Mouse (Mus musculus) kidney, adult 10 weeks (tissue): ENCODE measurements around the gene Shd. TPM values are rescaled to one million over a fixed set of nuclear protein-coding genes. Genes with fewer than 3 reads are reported as not detected.

ENCODE experiments used
- polyA plus RNA-seq: library from polyadenylated mRNA; stranded (reverse); fragments of 350-450 nt; fragmentation: Illumina TruSeq; extraction: RNeasy Lipid Tissue Mini Kit (QIAGEN cat#74804); gene quantifications from one replicate; pipeline ENCODE4 v1.2.3, GENCODE M21; 2014; ENCODE audit warnings: low read depth, low replicate concordance

Shd gene
- polyA plus RNA-seq: not detected

DNA sequence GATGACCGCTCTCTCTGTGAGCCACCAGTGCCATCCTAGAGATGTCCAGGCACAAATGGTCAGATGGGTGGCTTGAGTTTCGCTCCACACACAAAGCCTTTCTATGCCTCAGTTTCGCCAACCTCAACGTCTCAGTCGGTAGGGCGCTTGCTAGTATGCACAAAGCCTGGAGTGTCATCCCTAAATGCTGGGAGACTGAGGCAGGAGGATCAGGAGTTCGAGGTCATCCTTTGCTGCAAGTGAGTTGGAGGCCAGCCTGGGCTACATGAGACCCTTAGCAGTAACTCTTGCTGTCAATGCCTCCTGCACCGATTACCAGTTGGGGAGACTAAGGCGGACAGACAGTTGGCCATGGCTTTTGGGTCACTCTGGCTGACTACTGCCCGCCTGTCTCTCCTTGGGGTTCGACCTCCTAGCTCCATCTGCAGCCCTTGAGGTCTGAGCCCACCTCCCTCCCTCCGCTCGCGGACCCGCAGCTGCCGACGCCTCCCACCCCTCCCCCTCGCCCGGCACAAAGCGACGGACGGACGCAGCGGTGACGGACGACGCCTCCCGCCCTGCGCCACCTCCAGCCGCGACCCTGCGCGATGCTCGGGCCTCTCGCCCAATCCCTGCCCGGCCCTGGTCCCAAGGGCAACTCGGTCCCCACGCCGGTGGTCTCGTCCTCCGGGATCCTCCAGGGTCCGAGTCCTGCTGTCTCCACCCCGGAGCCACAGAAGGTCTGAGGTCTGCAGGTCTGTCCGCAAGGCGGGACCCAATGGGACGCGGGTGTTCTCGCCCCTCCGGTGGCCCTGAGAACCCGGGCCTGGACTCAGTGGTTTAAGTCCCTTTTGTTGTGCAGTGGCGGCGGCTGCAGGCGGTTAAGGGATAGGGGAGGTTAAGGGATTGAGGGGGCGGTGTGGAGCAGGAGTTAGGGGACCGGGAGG lies at the start of gene Shd:
Shd (plus strand) TSS at position 502 of the 926 bp plus-strand sequence.

DNA sequence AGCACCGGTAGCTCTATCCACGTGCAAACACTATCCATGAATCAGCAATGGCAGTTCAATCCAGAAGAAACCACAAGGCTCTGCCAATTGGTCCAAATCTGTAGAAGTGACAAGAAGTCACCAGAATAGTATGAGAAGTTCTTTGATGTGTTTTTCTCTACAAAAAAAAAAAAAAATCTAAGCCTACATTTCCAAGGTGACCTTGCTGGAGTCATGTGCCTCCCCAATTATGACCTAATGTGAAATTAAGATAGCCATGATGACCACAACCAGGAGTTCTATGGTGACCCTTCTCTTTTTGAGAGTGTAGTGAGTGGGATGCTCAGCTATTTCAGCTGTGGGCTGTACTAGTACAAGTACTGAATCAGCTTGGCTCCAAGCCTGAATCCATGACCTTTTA lies 20.9 kb upstream of the Shd start, which contains the start of gene Zfp119b:
Zfp119b (minus strand) TSS at position 101 of the 400 bp plus-strand sequence.

DNA sequence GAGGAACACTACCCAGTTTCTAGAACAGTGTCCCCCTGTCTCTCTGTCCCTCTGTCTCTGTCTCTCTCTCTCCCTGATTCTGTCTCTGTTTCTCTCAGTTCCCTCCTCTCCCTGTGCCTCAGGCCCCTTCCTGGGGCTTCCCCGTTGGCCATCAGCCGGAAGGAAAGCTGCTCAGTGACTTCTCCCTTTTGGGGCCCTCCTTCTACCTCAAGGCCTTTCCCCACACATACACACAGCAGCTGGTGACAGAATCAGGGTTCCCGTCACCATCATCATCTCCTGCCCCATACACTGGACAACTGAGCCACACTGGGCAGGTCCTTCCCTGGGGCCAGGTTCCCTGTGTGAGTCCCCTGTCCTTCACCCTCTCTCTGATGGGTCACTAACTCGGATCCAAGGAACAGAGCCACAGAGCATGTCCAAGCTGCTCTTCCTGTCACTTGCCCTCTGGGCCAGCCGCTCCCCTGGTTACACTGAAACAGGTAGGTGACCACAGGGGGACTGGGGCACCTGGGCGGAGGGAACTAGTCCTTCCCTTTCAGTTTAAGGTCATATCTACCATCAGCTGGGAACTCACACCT lies 17.7 kb upstream of the Shd start, which contains the start of gene Ebi3:
Ebi3 (plus strand) TSS at position 194 of the 581 bp plus-strand sequence.

DNA sequence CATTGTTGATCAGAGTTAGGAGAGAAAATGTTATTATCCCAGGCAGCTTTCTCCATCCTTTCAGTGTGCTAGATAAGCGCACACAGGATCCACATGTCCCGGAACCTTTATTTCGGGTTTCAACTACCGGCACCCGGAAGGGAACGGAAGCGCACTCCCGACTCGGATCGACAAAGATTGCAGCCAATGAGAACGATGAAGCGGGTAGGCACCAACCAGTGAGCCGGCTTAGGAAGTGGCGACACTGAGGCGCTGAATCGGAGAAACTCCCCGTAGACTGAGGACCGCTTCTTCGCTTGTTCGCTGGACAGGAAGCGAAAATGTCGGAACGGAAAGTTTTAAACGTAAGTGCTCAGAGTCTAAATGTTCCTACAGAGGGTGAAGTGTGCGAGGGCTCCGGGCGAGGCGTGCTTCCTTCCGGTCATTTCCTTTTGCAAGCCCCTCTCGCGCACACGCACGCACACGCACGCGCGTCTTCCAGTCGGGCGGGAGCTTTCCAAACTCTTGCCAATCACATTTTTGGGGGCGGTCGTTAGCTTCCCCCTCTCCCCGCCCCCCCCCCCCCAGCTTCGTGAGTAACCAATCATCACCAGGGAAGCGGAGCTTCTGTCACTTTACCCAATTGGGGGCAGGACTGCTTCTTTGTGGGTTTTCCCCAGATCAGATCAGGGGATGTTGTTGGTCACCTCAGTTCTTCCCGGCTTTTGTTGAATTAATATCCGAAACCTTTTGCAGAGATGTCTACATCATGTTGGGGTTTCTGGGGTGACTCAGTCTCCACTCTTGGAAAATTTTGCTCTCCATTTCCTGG lies 11.1 kb upstream of the Shd start, which contains the start of gene Yju2:
Yju2 (plus strand) TSS at position 182 of the 811 bp plus-strand sequence.

DNA sequence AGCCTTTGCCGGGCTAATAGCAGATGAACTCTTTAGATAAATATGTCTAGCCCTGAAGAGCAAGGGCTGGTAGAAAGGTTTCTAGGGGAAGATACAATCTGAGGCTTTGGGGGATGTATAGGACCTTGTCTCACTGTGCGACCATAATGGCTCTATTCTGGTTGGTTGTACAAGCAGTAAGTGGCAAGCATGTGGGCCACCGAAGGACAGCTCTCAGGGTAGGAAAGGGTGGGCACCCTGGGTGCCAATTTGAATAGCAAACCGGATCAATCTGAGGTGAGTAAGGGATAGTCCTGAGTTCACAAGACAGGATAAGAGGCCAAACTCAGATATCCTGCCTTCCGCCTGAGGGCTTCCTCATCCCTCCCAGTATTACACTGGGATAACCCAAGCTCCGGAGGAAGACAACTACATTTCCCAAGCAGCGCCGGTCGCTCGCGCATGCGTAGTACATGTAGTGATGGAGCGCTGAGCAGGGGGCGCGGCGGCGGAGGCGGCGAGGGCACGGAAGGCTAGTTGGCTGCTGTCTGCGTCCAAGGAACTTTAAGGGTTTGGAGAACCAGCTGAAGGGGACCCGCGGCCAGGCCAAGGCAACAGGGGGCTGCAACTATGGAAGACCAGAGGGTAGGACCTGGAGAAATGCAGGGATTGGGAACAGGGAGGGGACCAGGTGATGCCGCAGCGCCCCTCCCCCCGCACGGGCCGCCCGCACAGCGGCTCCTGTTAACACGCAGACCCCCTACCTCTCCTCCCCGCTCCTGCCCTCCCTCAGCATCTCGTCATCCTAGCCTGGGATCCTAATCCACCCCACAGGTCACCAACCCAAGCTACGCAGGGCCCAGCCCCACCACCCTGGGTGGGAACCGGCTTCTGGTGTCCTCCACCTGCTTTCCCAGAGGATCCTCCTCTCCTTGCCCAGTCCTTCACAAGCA lies 16.0 kb downstream of the Shd start, which contains the start of gene Fsd1:
Fsd1 (plus strand) TSS at position 480 of the 932 bp plus-strand sequence.

DNA sequence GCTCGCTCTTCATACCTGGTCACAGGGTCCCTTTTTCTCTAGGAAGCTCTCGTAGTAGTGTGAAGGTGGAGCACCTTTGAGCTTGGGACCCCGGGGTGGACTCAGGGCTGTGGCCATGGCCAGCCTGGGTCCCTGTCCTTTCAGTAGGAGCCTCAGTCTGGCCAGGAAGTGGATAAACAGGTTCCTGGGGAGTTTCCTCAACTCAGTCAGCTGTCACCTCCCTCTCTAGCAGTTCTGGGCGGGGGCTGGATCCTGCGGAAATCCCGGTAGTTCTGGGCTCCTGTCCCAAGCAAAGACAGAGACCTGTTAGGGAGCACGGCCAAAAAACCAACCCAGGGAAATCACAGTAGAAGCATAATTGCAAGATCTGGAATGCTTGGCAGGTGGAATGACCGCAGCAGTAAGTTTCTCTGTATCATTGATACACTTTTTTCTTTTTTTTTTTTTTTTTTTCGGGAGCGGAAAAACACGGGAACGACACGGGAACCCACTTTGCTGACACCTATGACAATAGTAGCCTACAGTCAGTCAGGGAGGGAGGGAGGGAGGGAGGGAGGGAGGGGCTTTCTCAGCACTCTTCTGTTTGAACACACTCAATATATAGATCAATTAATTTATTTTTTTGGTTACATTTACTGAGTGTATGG lies 35.3 kb downstream of the Shd start, which contains the start of the genes Stap2 and Mpnd:
Stap2 (minus strand) TSS at position 170 of the 647 bp plus-strand sequence.
Mpnd (plus strand) TSS at position 297 of the 647 bp plus-strand sequence.

Other genes with a start within 250 kb of the Shd start
- 0.12 TPM for gene Adgre4, start 220.5 kb upstream of the Shd start, polyA plus RNA-seq
- gene Zfp119a, start 91.5 kb upstream of the Shd start, polyA plus RNA-seq: 23.5 TPM
- 38.6 TPM for gene Zfp959, start 78.4 kb upstream of the Shd start, polyA plus RNA-seq
- gene Zfp119b, start 21.0 kb upstream of the Shd start, polyA plus RNA-seq: 22.8 TPM
- gene Ebi3, start 17.8 kb upstream of the Shd start, polyA plus RNA-seq: not detected
- gene Yju2, start 11.4 kb upstream of the Shd start, polyA plus RNA-seq: 0.57 TPM
- gene Fsd1, start 16.0 kb downstream of the Shd start, polyA plus RNA-seq: not detected
- 1.2 TPM for gene Stap2, start 35.1 kb downstream of the Shd start, polyA plus RNA-seq
- 0.44 TPM for gene Mpnd, start 35.2 kb downstream of the Shd start, polyA plus RNA-seq
- gene Sh3gl1, start 66.2 kb downstream of the Shd start, polyA plus RNA-seq: 0.32 TPM
- gene Chaf1a, start 70.0 kb downstream of the Shd start, polyA plus RNA-seq: 0.20 TPM
- gene Ubxn6, start 104.6 kb downstream of the Shd start, polyA plus RNA-seq: 14.1 TPM
- 1.5 TPM for gene Hdgfl2, start 109.2 kb downstream of the Shd start, polyA plus RNA-seq
- 0.20 TPM for gene Plin4, start 139.3 kb downstream of the Shd start, polyA plus RNA-seq
- gene Plin5, start 147.1 kb downstream of the Shd start, polyA plus RNA-seq: 0.89 TPM
- gene Lrg1, start 151.5 kb downstream of the Shd start, polyA plus RNA-seq: not detected
- not detected for gene Sema6b, start 169.9 kb downstream of the Shd start, polyA plus RNA-seq
- 0.49 TPM for gene Tnfaip8l1, start 192.0 kb downstream of the Shd start, polyA plus RNA-seq
- gene Mydgf, start 213.5 kb downstream of the Shd start, polyA plus RNA-seq: 9.2 TPM
- 0.24 TPM for gene Dpp9, start 248.4 kb downstream of the Shd start, polyA plus RNA-seq